Mouse (Mus musculus) testis, adult 2 months (tissue): ENCODE results near the gene Ksr2.

Source experiments
- CTCF ChIP-seq: fragments of 200-500 bp; IDR thresholded peaks from 2 replicates; pipeline ENCODE4 v1.5.1; 2012; ENCODE audit warnings: low read depth, mild to moderate bottlenecking, inconsistent platforms, low read length, moderate library complexity; ENCODE audit not compliant: control insufficient read depth, insufficient read depth, insufficient replicate concordance
- POLR2A ChIP-seq: fragments of 200-500 bp; IDR thresholded peaks from 2 replicates; pipeline ENCODE4 v1.6.1; 2012; ENCODE audit warnings: low read depth, mild to moderate bottlenecking, inconsistent platforms, low read length, moderate library complexity; ENCODE audit not compliant: control insufficient read depth

GRCm38 (mm10) chr5:117530991-117531390, 117.2 kb downstream of the Ksr2 start:
- no peak for TF ChIP-seq CTCF
- TF ChIP-seq POLR2A, result no peak
